Comparison of ENCODE assay signal across 8 mouse cellular contexts in genomic region chr11:3894406-3895281, GRCm38 (mm10). TPM values are rescaled to one million over a fixed set of nuclear protein-coding genes. Genes with fewer than 3 reads are reported as not detected.
DNase-seq lines count a peak whose midpoint lies in the region; ATAC-seq and TF ChIP-seq lines count a peak whose summit lies in the region.

Gene 4921536K21Rik, minus strand, starts transcription at chr11:3895098.
Gene Dusp18, plus strand, starts transcription at chr11:3895240.

- WGBS in hindbrain, postnatal 0 days = 1% methylated on average over 46 of the region's 46 CpGs

- no peaks in the 10 kb centered on the region for H3K9me3 ChIP-seq in hindbrain, postnatal 0 days (ENCODE audit: low read length)

- peak within 1 kb of the TSS; percentile 87 for H3K4me2 ChIP-seq in hindbrain, postnatal 0 days (ENCODE audit: low read depth, low read length)

- peak within 1 kb of the TSS; percentile 83 for H3K27ac ChIP-seq in gastrocnemius, adult 2 months
- peak within 1 kb of the TSS; percentile 77 for H3K27ac ChIP-seq in hindbrain, postnatal 0 days

- peaks cover 7% of the 10 kb centered on the region; the same call in 1 of the 2 replicates for H3K36me3 ChIP-seq in hindbrain, postnatal 0 days (ENCODE audit: insufficient read depth, low read length)

- ATAC-seq in activated CD4-positive, CD25-positive, alpha-beta regulatory T cell, adult 4 months = peak; percentile 84
- peak; percentile 98 for ATAC-seq in common myeloid progenitor, adult 5-6 weeks (replicated peaks; ENCODE audit: low read depth, poor library complexity, severe bottlenecking)
- ATAC-seq in hindbrain, postnatal 0 days = peak; percentile 98

- H3K9ac ChIP-seq in hindbrain, postnatal 0 days (replicated peaks; ENCODE audit: low read length) = peak within 1 kb of the TSS; percentile 52

- no peaks in the 10 kb centered on the region for H3K27me3 ChIP-seq in hindbrain, postnatal 0 days (ENCODE audit: insufficient read depth, low read length)

- DNase-seq in gastrocnemius, adult 2 months = peak; percentile 92
- DNase-seq in hindbrain, postnatal 0 days (ENCODE audit: low spot score) = peak; percentile 96
- peak; percentile 96 to 97 for DNase-seq in left cerebral cortex, adult 18-20 months (ENCODE audit: low spot score in 2 of 2)
- DNase-seq in lung, postnatal 4 days = peak; percentile 93 to 94
- DNase-seq in retina, postnatal 7 days (ENCODE audit: low read depth, low spot score) = peak; percentile 68
- peak; percentile 87 for DNase-seq in urinary bladder, adult 18-20 months (ENCODE audit: low spot score in 2 of 2)

- TF ChIP-seq CTCF in gastrocnemius, adult 2 months (IDR thresholded peaks at IDR 0.05) = no peak
- no peak for TF ChIP-seq CTCF in hindbrain, postnatal 0 days (IDR thresholded peaks at IDR 0.05; ENCODE audit: low read depth)

- intact Hi-C loops in gastrocnemius, adult 2 months (cut with DNase I) = loop anchor here (2.0 kb wide), 1 partner anchor 18 kb away; no protein-coding TSS in a partner anchor

- H3K4me3 ChIP-seq in gastrocnemius, adult 2 months = peak within 1 kb of the TSS; percentile 73
- H3K4me3 ChIP-seq in hindbrain, postnatal 0 days (ENCODE audit: low read length) = peak within 1 kb of the TSS; percentile 46

- 0 out of 2 replicates have a peak, but pooled peaks cover 9% of the 10 kb centered on the region for H3K4me1 ChIP-seq in hindbrain, postnatal 0 days (ENCODE audit: insufficient read depth, low read length)

RNA-seq across cellular contexts. Expression of gene 4921536K21Rik, which starts in this region (rescaled TPM):
- polyA plus RNA-seq in activated CD4-positive, CD25-positive, alpha-beta regulatory T cell, adult 4 months (2017; shearing (Covaris generic)) = not detected
- not detected in 2 replicates for total RNA-seq in common myeloid progenitor, adult 5-6 weeks (2017)
- under 1 TPM; 0.10 to 0.31 TPM for total RNA-seq in gastrocnemius, adult 2 months (2021)
- total RNA-seq in hindbrain, postnatal 0 days (2014; rRNA removed) = 0.21 and 0.90 TPM in 2 replicates
- polyA plus RNA-seq in hindbrain, postnatal 0 days (2015; fragmentation: Nextera tagmentation; extraction: Ambion mirVana) = 0.41 and 0.42 TPM in 2 replicates
- total RNA-seq in left cerebral cortex, adult 18-20 months (2021) = under 1 TPM; 0.37 to 0.54 TPM

RNA-seq across cellular contexts. Expression of gene Dusp18, which starts in this region (rescaled TPM):
- polyA plus RNA-seq in activated CD4-positive, CD25-positive, alpha-beta regulatory T cell, adult 4 months (2017; shearing (Covaris generic)) = under 1 TPM; 0.10 to 0.20 TPM
- total RNA-seq in common myeloid progenitor, adult 5-6 weeks (2017) = 0.29 and 0.69 TPM in 2 replicates
- 10 to 100 TPM in 1 of 2 experiments, 1 to 10 TPM in 1; 8.8 to 14.7 TPM for total RNA-seq in gastrocnemius, adult 2 months (2021)
- total RNA-seq in hindbrain, postnatal 0 days (2014; rRNA removed) = 14.4 and 16.9 TPM in 2 replicates
- polyA plus RNA-seq in hindbrain, postnatal 0 days (2015; fragmentation: Nextera tagmentation; extraction: Ambion mirVana) = 15.4 and 16.3 TPM in 2 replicates
- total RNA-seq in left cerebral cortex, adult 18-20 months (2021) = 10 to 100 TPM; 19.9 to 24.0 TPM

Comparison
In these comparisons a context has a peak if more than half of its experiments do, and no peak if none do; other contexts are left out.
1. Peak in every context shown above with its lines: DNase-seq, ATAC-seq, H3K4me3 ChIP-seq and H3K27ac ChIP-seq.
2. RNA of gene Dusp18 (polyA plus RNA-seq): 15.4 to 16.3 TPM in hindbrain, postnatal 0 days; 0.10 to 0.20 TPM in activated CD4-positive, CD25-positive, alpha-beta regulatory T cell, adult 4 months; every median in the first group is over 10 times any median in the second.
3. Peak in ATAC-seq in activated CD4-positive, CD25-positive, alpha-beta regulatory T cell, adult 4 months; RNA of the genes that start here not detected or under 1 TPM.
4. Peak in ATAC-seq in common myeloid progenitor, adult 5-6 weeks; RNA of the genes that start here not detected or under 1 TPM.